Mouse (Mus musculus): Measurements from ENCODE around the gene Chchd3. TPM values are rescaled to one million over a fixed set of nuclear protein-coding genes. Genes with fewer than 3 reads are reported as not detected.

Gene Chchd3
- total RNA-seq, 2 experiments from 2014 or later, result 572 to 581 TPM

DNA sequence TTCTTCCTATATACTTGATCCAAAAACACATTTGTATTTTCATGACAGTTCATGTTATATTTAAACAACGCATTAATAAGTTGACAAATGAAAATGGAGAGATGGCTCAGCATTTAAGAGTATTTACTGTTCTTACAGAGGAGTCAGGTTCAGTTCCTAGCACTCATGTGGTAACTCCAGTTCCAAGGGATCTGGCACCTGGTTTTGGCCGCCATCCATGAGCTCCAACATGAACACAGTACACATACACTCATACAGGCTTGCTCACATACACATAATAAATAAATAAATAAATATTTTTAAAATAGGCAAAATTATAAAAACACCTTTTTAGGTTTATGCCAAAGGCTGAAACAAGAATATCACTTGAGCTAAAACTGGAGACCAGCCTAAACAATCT, 35.0 kb downstream of the Chchd3 start:
- intact Hi-C loops (cut with DNase I), result no loop called here
- no peak for DNase-seq

DNA sequence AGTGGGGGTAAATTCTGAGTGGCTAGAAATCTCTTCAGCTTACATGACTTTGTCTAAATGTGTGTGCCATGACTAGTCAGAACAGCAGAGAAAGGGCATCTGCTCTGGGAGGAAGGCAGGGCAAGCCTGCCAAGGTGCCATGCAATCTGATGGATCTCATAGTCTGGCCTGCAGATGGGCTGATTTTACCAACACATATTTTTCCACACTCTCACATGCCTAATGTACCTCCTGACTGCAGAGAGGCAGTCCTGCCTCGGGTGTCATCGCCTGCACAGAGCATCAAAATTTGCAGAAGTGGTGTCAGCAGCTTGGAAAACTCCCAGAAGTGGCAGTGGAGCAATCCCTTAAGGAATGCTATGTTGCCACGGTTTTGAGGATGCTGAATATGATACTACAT, 55.5 kb downstream of the Chchd3 start:
- intact Hi-C loops (cut with DNase I), result loop anchor here (5.0 kb wide), 1 partner anchor 38 kb away; no protein-coding TSS in a partner anchor
- DNase-seq, result no peak

DNA sequence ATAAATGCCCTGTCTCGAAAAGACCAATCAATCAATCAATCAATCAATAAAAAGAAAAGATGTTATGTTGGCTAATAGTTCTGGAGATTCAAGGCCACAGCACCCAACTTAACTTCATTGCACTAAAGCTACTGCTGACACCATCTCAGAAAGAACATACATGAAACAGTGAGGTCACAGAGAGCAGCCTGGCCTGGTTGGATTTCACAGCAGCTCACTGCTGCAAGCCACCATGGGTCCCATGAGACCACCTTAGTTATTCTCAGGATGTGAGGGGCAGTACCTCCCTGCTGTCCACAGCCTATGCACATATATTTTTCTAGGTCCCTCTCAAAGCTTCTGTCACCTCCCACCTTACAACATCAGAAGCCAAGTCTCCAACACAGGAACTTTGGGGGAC, 57.1 kb downstream of the Chchd3 start:
- no peak for DNase-seq
- intact Hi-C loops (cut with DNase I), result loop anchor here (5.0 kb wide), 1 partner anchor 39 kb away; no protein-coding TSS in a partner anchor

DNA sequence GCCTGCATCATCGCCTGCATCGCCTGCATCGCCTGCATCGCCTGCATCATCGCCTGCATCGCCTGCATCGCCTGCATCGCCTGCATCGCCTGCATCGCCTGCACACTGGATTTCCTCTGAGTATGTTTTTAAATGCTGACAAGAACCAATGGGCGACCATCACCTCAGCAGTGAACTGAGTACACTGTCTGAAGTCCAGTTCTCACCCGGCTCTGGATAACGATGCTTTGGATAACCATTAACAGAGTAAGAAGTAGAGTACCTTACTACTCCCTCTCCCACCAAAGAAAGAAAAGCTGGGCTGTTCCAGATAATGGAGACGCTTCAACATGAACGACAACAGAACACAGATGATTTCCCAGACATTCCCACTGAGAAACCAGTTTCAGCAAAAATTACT, 58.8 kb downstream of the Chchd3 start:
- no peak for DNase-seq
- intact Hi-C loops (cut with DNase I), result loop anchor here (5.0 kb wide), 1 partner anchor 41 kb away; no protein-coding TSS in a partner anchor

DNA sequence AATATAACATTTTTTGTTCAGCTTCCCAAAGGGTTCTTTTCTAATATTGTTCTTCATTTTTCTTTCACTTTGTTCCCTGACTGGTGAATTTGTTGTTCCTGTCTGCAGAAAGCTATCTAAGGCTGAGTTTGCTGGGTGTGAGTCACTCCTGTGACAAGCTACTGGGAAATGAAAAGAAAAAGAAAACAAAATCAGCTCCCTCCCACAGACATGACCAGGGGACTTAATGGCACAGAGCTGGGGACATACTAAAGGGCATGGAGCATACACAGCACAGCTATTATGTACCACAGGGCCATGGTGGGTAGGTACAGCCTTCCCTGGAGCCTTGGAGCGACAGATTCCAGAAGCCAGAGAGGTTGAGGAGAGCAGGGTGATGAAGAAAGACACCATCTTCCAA, 63.5 kb downstream of the Chchd3 start:
- intact Hi-C loops (cut with DNase I), result no loop called here
- no peak for DNase-seq

DNA sequence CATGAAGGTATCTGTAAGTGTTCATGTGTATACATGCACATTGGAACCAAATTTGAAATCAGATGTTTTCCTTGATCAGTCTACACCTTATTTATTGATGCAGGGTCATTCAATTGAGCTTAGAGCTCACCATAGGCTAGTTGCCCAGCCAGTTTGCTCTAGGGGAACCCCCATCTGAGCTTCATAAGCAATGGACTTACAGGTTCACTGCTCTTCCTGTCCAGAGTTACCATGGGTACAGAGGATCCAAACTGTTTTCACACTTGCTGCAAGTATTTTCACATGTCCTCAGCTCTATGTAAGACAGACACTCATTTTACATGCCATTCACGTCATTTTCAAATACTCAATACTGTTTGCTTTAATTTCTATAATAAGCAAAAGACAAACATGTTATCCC, 66.2 kb downstream of the Chchd3 start:
- DNase-seq, result no peak

DNA sequence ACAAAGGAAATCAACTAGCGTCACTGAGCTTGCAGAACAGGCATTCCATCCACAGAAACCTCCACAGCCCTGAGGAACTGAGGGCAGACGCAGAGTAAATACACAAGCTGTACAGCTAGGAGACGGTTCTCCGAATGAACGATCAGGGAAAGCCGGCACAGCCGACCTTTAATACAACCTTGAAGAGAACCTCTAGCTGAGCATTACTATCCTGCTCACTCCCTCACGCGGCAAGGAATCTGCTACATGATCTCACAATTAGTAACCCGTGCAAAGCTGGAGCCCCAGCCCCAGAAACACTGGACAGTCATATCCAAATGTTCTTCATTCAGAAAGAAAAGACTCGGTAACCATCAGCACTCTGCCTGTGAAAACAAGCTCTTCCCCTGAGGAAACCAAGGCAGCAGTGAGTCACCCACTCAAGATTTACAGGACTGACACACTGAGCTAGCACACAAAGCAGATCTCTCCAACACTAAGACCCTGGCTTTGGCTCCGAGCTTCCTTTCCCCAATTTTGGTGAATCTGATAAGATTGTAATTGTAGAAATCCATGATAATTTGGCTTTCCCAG, 69.9 kb downstream of the Chchd3 start:
- DNase-seq, result no peak
- intact Hi-C loops (cut with DNase I), result no loop called here

More for the DNA sequence above, 66.2 kb downstream of the Chchd3 start:
- intact Hi-C loops (cut with DNase I), result no loop called here

DNA sequence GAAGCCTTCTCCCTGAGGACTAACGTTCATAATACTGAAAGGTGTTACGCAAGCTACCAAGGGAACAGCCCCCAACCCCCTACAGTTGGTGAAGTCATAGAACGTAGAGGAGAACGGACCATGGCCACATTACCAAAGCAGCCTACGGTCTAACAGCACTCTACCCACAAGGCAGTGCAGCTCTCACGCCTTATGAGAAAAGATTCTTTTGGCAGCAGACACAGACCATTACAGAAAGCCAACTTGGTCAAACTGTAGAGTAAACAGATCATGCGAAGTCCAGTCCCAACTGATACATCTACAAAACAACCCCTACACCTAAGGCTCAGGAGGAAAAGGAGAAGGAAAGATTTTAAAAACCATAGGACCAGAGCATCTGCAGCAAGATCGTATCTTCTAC, 71.5 kb downstream of the Chchd3 start:
- intact Hi-C loops (cut with DNase I), result loop anchor here (5.0 kb wide), 1 partner anchor 54 kb away; no protein-coding TSS in a partner anchor

DNA sequence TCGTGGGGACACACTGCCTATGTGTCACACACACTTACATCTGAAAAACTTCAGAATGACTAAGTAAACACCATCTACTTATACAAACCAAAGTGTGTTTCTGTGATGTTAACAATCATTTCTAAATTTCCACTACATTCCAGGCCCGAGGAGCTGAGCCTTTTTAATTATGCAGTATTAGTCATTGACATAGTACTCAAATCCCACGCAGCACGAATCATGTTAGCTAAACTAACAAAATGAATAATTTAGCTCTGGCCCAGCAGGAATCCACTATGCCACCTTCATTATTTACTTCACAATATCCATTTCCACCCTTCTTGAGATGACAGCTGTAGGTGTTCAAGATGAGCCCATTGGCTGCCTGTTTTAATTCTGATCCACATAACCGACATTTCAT, 76.2 kb downstream of the Chchd3 start:
- DNase-seq, result no peak
- intact Hi-C loops (cut with DNase I), result no loop called here

More for the DNA sequence above, 71.5 kb downstream of the Chchd3 start:
- no peak for DNase-seq

DNA sequence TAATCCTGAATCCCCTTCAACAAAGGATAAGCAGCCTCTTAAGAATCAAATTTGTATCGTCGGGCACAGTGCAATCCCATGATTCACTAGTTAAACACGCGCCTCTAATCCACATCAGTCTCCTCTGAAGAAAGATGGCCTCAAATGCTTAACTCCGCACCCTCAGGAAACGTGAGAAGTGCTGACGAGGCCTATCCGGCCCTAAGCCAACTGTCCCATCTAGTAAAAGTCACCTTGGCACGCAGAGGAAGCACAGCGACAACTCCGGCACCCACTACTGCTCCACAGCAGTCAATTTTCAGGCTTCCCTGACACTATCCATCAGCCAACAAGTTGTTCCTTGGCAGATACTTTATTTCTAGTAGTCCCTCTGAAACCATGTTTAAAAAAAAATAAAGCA, 78.8 kb downstream of the Chchd3 start:
- intact Hi-C loops (cut with DNase I), result no loop called here

DNA sequence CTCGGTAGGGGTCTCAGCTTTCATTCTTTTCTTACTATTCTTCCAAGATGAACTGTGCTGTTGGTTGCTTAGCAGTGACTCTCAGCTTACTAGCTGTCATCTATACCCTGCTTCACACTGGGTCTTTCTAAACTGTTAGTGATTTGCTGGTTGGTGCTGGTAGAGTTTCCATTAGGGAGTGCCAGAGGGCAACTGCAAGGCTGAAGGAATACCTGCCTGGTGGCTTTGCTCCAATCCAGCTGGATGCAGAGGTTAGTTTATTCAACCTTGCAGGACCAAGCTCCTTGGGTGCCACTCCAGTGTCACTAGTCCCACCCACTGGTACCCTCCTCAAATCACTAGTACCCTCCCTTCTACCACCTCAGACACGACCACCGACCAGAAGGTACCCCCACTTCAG, 81.2 kb downstream of the Chchd3 start:
- DNase-seq, result no peak
- intact Hi-C loops (cut with DNase I), result no loop called here

More for the DNA sequence above, 78.8 kb downstream of the Chchd3 start:
- DNase-seq, result no peak

DNA sequence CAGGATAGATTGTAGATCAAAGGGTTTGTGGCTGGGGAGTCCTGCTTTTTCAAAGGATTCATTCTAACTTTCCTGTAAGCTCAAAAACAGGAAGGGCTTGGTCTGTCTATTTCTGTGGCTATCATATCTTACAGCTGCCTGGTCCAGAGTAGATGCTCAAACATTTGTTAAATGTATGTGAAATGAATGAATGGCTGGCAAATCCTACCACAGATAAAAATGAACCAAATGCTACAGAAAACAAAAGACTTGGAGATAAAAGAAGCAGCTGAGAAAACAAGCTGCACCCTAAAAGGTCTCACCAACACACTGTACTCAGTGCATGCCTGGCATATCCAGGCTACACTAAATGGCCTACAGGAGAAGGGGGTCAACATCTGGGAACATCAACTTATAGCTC, 88.1 kb downstream of the Chchd3 start:
- intact Hi-C loops (cut with DNase I), result no loop called here
- no peak for DNase-seq

DNA sequence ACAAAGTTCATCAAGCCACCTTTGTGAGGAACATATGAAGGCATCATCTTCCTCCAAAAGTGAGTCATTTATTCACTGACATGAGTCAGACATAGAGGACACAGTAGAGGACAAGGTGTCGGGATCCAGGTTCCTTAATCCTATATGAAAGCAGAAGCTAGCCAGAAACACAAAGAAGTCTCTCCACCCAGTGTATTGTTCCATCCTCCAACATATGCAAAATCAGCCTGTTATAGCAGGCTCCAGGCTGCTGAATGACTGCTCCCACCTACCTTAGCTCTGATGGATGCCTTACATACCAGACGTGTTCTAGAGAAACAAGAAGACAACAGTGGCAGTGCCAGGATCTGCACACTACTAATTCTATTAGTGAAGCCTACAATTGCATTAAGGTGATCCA, 91.1 kb downstream of the Chchd3 start:
- intact Hi-C loops (cut with DNase I), result no loop called here
- DNase-seq, result no peak

DNA sequence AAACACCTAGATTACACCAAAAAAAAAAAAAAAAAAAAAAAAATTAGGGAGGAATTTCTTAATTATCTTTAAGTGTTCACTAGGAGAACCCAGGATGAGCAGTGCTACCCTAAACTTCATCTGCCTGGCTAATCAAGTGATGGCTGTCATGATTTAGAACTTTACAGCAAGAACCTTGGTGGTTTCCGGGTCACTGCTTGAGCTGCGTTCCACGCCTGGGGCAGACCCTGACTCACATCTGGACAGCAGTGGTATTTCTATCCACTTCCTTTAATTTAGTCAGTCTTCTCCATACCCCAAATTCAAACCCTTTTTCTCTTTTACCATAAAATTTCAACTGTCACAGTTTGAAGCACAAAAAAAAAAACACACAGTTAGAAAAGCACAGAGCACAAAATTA, 98.0 kb downstream of the Chchd3 start:
- no peak for DNase-seq
- intact Hi-C loops (cut with DNase I), result no loop called here

DNA sequence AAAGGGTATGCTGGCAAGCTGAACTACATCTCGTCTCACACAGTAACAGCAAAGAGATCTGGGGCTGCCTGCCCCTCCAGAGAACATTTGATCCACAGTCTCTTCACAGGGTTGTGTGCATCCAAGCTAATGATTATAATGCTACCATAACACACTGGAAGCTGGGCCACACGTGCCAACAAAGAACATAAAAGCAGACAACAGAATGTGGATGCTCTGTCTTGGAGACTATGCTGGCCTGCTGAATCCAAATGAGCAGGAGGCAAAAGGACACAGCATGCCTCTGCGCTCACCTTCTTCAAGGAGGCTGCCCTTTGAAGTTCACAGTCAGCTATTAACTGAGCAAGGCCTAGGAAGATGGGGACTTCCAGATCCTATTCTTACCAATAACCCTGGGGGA, 98.6 kb downstream of the Chchd3 start:
- intact Hi-C loops (cut with DNase I), result no loop called here
- no peak for DNase-seq

DNA sequence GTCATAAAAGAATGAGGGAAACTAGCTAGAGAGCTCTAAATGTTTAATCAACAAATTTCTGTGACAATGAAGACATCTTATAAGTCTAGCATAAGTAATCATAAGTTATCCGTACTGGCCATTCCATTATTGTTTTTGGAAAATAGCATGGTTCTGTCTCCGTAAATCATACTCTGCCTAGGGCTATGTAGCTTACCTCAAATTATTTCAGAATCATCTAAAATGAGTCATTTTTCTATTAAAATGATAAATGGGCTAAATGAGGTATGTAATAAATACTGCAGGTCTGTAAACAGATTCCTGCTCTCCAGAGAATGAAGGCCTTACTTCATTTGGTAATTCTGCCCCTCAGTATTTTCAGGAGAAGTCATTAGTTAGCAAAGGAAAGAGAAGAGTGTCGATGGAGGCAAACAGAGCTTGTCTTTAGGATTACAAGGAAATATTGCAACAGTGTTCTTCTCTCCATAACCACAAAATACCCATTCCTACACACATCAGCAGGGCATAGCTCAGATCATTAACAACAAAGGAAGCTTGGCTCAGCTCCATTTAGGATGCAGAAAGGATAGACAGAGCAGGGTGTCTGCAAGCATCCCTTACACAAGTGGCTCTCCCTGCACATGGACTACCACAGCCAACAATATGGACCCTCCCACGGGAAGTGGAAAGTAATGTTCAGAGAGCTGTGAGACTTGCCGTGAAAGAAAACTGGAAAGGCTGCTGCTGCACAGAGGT, 100.1 kb downstream of the Chchd3 start:
- DNase-seq, result no peak
- intact Hi-C loops (cut with DNase I), result no loop called here

DNA sequence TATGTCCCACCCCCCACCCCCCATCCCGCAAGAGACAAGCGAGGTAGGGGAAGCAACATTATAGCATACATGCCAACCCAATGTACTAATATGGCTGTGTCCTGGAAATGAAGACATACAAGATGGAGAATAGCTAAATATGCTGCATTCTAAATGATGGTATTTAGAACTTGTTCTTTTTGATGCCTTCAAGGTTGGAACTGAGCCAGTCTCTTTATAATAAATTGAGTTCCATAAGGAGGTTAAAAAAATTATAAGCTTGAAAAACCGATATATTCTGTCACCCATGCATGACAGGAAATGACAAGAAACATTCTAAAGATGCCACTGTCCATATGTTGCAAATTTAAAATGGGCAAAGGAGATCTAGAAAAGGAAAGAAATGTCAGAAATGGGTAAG, 104.6 kb downstream of the Chchd3 start:
- intact Hi-C loops (cut with DNase I), result no loop called here

DNA sequence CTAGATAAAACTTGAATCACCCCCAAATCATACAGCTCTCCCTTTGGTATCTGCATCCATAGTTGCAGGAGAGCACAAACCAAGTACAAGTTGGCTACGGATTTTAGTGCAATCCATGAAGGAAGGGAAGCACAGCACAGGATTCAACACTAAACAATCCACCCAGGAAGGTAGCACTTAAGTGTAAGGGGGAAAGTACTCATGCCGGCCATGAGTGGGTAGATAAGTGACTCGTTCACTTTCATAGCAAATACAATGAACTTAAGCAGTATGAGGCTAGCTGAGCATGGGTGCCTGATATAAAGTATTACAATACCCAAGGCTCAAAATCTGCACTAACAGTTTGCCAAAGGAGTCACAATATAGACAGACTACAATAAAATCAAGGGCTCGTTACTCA, 109.1 kb downstream of the Chchd3 start:
- intact Hi-C loops (cut with DNase I), result no loop called here
- no peak for DNase-seq

More for the DNA sequence above, 104.6 kb downstream of the Chchd3 start:
- DNase-seq, result no peak

DNA sequence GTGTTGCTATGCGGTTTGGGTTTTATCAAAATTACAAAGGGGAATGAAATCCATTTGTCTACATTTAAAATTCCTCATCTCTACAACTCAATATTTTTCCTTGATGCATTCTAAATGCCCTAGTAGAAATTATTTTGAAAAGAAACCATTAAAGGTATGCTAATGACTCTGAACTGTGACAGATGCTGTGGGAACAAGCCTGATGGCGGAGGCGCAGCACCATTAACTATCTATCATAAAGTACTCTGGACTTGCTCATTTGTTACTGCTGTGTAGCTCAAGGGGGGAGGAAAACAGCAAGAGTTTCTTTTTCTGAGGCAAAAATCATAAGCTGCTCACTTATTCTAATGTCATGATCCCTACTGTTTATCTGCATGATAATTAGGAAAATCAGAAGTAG, 110.4 kb downstream of the Chchd3 start:
- intact Hi-C loops (cut with DNase I), result no loop called here
- no peak for DNase-seq

DNA sequence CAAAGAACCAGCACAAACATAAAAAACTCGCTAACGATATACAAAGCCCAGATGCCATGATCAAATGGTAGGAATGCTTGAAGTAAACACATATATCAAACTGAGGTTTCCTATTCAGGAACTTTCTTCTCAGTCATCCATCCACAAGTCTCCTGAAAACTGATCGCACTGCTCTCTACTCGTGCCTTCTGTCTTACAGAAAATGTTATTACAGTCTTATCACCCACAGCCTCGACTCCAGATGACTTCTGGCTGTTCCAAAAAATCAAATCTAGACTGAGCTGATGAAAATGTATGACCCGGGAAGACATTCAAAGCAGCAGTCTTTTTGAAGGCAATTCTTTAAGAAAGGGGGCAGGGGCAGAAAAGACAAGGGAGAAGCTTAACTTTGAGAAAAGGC, 112.8 kb downstream of the Chchd3 start:
- DNase-seq, result no peak
- intact Hi-C loops (cut with DNase I), result no loop called here

DNA sequence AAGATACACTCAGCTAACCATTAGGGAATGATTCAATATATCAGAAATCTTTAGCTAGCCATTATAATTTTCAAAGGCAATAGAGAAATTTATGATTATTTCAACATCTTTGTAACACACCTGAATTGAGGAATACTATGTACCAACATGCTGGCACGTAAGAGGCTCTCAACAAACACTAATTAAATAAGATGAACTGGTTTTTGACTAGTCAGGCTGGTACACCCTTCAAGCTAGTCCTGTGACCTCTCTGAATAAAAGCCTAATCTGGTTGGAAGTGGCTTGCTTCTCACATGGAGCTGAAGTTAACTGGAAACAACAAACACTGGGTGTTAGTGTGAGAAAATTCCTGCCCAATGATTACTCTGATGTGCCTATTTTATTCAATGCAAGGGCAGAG, 115.1 kb downstream of the Chchd3 start:
- DNase-seq, result no peak
- intact Hi-C loops (cut with DNase I), result no loop called here

DNA sequence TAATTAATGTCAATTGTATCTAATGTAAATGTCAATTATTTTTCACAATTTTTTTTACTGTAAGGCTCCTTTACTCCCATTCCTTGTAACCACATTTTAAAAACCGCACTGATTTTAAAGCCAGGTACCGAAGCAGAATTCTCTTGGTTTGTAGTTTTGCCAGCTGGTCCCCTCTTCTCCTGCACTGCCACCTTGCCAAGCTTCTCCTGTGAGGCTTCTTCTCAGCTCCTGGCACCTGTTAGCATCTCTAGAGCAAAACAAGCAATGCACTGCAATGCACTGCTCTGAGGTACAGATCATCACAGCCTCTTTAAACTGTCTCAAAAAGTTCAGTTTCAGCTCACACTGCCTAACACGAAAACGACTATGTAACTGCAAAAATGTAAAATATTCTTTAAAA, 116.4 kb downstream of the Chchd3 start:
- DNase-seq, result no peak
- intact Hi-C loops (cut with DNase I), result no loop called here
